Mouse (Mus musculus): ENCODE results near the gene Hist1h2ad.
"Not testable (repeated sequence)": the region's sequence is repeated elsewhere in the genome, so short reads cannot be mapped to it uniquely, and the experiment has no call there.

The Hist1h2ad gene

DNA sequence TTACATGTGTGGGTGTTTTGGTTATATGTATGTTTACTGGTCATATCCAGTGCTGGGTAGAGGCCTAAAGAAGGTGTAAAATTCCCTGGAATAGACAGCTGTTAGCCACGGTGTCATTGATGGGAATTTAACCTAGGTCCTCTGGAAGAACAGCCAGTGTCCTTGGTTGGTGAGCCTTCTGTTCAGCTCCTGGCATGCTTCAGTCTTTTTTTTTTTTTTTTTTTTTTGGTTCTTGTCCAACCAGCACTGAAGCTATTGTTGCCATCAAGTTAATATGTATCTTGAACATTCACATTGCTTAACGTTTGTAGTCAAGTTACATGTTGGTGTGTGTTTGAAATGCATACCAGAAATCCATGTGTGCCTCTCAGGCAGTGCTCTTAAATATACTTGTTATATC is 9.7 kb upstream of the Hist1h2ad start:
- DNase-seq (ENCODE audit: low spot score): no peak

DNA sequence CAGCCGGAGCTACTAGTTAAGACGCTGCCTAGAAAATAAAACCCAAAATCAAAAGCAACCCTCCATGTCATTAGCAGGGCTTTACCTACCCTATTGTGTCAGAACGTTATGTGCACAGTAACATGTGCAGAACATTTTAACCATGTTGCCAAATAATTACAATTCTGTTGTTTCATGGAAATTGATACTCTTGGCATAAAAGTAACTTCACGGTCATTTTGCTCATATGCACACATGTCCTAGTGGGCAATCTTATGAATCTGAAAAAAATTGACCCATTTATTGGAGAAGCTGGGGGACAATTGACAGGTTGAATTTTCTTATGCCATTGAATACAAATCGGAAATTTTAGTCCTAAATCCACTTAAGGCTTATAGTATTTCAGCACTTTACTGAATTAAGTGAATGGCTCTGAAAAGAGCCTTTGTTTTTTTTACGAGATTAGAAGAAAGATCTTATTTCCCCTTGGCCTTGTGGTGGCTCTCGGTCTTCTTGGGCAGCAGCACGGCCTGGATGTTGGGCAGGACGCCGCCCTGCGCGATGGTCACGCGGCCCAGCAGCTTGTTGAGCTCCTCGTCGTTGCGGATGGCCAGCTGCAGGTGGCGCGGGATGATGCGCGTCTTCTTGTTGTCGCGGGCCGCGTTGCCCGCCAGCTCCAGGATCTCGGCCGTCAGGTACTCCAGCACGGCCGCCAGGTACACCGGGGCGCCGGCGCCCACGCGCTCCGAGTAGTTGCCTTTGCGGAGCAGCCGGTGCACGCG is 3.7 kb upstream of the Hist1h2ad start:
- not testable (repeated sequence) for DNase-seq (ENCODE audit: low spot score)

DNA sequence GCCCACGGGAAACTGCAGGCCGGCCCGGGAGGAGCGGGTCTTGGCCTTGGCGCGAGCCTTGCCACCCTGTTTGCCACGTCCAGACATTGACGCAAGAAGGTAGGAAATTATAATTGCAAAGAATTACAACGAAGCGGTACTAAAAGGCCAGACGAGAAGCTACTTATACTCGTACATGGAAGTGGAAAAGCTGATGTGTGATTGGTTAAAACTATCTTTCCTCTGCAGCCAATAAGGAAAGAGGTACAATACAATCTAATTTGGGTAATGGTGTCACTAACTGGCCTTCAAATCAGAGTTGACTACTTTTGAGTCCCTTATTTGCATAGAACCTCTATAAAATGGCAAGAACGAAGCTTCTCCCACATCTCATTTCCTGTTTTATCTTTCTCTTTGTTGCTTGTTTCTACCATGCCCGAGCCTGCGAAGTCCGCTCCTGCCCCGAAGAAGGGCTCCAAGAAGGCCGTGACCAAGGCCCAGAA is 3.1 kb upstream of the Hist1h2ad start, which contains the start of the genes Hist1h2ae and Hist1h2bg:
TSS of gene Hist1h2ae (minus strand) at position 199 of the 482 bp plus-strand sequence.
TSS of gene Hist1h2bg (plus strand) at position 375 of the 482 bp plus-strand sequence.
- DNase-seq (ENCODE audit: low spot score): peak; percentile 93

DNA sequence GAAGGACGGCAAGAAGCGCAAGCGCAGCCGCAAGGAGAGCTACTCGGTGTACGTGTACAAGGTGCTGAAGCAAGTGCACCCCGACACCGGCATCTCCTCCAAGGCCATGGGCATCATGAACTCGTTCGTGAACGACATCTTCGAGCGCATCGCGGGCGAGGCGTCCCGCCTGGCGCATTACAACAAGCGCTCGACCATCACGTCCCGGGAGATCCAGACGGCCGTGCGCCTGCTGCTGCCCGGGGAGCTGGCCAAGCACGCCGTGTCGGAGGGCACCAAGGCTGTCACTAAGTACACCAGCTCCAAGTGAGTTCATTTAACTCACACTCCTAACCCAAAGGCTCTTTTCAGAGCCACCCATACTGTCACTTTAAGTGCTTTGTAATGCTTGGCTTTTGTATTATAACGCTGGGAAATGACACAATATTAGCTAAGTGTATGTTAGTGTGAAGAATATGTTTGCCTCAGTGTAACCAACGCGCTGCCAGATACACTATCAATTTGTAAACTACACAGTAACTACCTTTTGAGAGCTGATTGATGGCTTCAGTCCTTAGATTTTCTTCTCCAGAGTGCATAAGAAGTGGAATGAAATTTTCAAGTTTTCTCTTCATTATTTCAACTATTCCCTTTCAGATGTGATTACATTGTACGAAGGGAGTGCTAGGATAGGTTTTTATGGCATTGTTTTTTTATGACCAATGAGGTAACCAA is 2.5 kb upstream of the Hist1h2ad start:
- not testable (repeated sequence) for DNase-seq (ENCODE audit: low spot score)

DNA sequence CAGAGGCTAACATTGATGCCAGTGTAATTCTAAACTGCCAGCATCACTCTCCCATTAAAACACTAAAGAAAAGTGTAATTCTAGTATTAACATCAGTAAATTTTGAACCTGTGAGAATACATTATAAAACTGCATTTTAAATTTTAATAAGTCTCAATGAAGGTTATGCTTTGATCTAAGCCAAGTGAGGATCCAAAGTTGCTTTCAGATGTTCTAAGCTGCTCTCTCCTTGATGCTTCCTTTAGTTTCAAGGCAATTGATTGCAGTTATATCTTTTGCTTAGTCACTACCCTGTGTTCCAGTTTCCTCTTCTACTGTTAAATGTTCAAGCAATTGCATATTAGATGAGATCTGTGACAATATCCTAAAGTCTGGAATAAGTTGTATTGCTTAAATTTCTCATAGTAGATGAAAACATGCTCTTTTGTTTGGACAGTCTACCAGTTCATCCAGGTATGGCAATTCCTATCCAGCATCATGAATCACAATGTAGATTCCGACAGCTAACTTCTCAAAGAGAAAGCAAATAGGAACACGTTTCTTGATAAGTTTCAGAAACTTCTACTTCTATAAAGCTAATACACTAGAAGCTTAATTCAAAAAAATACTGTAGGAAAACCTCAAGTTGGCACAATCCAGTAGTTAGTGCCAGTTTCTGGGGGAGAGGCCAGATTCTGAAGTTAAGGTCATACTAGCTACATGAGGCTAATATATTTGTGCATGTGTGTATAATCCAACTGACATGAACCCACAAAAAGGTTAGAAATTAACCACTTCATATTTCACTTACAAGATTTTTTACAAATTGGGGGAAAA is 1.8 kb upstream of the Hist1h2ad start:
- DNase-seq (ENCODE audit: low spot score): peak; percentile 44

DNA sequence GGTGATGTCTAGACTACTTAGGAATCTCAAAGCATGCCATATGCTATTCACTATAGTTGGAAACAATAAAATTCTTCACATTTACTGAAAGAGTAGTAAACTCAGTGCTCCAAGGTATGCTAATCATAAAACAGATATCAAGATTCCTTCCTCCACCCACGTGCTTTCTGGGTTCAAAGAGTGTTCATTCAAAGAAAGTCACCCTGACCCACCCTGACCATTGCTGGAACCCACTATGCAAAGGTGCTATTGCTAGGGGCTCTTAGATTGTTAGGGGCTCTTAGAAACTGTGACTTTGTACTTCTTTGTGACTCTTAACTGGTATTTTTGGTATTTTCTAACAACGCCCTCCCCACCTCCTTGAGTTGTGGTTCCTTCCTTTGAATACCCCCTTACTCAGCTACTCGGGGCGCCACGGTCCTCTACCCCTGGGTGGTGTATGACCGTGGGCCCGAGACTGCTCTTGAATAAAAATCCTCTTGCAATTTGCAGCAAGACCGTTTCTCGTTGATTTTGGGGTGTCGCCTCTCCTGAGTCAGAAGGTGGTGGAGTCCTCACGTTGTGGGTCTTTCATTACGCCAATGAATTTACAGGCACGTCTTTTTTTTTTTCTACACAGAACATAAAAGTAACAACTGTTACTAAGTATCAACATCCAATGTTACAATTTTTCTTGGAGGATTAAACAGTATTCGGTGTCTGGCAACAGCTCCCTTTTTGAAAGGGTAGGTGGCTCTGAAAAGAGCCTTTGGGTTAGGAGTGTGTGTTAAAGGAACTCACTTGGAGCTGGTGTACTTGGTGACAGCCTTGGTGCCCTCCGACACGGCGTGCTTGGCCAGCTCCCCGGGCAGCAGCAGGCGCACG is 915 bp upstream of the Hist1h2ad start:
- not testable (repeated sequence) for DNase-seq (ENCODE audit: low spot score)

DNA sequence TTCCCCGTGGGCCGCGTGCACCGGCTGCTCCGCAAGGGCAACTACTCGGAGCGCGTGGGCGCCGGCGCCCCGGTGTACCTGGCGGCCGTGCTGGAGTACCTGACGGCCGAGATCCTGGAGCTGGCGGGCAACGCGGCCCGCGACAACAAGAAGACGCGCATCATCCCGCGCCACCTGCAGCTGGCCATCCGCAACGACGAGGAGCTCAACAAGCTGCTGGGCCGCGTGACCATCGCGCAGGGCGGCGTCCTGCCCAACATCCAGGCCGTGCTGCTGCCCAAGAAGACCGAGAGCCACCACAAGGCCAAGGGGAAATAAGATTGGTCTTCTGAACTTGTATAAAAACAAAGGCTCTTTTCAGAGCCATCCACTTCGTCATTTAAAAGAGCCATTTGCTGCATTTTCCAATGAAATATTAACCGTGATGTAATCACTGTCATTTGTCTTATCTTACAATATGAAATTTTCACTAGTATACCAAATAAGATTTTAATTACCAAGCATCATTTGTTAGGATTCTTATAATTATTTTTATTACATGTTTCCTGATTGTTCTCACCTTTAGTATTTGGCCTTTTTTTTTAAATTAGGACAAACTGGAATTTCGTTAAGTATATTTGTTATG is 477 bp downstream of the Hist1h2ad start:
- not testable (repeated sequence) for DNase-seq (ENCODE audit: low spot score)

DNA sequence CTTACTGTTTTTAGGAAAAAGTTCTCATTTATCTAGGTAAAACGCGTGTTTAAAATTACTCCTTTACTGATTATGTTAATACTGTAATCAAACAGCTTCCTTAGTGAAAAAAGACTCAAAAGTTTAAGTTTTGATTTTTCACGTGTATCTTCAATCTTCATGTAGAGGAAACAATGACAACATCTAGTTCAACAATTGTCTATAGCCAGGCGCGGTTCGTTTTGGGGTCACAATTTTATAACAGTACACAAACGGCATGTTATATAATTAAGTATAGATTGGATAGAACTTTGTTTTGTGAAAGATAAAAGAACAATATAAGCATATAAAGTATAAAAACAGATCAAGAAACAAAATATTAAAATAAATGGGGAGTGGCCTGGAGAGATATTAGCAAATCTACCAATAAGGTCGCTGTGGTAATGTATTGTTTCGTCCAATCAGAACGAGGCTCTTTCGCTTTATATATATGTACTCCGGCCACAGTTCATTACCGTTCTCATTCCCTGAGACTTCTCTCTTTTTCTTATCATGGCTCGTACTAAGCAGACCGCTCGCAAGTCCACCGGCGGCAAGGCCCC is 1.2 kb downstream of the Hist1h2ad start, which contains the start of gene Hist1h3d:
TSS of gene Hist1h3d (plus strand) at position 493 of the 581 bp plus-strand sequence.
- DNase-seq (ENCODE audit: low spot score): peak; percentile 83

DNA sequence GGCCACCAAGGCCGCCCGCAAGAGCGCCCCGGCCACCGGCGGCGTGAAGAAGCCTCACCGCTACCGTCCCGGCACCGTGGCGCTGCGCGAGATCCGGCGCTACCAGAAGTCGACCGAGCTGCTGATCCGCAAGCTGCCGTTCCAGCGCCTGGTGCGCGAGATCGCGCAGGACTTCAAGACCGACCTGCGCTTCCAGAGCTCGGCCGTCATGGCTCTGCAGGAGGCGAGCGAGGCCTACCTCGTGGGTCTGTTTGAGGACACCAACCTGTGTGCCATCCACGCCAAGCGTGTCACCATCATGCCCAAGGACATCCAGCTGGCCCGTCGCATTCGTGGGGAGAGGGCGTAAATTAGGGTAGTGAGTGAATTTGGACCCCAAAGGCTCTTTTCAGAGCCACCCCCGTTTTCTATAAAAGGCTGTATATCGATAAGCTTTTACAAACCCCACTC is 1.7 kb downstream of the Hist1h2ad start:
- not testable (repeated sequence) for DNase-seq (ENCODE audit: low spot score)

DNA sequence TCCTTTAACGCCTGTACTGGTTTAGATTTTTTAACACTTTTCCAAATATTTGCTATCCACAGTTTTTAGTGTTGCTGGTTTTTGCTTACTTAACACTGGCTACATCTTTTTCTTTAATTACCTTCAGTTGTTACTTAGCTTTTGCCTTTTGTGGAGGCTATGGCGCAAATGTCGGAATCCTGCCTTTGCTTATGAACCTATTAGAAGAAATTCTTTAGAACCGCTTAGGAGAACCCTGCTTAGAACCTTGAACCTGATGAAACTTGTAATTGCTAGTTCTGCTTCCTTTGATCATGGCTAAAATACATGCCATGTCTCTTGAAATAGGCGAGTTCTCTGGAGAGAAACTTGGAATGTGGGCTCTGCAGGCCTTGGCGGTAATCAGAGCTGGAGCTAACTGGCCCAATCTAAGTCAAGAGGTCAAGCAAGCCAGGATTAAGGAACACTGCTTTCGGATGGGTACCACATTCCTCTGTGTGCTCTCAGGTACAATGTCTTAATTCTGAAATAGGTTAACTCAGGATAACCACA is 2.2 kb downstream of the Hist1h2ad start:
- DNase-seq (ENCODE audit: low spot score): no peak

DNA sequence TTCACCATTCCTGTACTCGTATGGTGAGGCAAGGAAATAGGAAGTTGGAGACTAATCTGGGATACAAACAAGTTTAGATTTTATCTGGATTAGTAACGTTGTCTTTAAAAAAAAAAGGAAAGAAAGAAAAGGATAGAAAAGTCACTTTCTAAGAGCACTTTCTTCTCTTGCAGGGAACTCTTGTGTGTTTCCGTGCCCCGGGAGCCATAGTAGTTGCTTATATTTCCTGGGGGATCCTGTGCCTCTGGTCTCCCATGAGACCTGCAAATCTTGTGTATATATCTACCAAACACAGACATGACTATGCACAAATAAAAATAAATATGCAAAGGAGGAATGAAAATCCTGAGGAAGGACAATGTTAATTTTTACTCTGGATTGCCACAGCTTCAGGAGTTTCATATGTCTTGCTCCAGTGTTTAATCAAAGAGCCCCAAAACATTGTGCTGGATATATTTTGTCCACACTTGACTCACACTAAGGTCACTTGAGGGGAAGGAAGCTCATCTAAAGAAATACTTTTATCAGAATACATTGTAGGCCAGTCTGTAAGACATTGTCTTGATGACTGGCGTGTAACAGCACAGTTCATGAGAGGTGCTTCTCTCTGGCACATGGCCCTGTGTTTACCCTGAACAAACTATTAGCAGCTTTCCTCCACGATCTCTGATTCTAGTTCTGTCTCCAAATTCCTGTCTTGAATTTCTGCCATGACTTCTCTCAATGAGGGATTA is 2.9 kb downstream of the Hist1h2ad start:
- DNase-seq (ENCODE audit: low spot score): no peak

DNA sequence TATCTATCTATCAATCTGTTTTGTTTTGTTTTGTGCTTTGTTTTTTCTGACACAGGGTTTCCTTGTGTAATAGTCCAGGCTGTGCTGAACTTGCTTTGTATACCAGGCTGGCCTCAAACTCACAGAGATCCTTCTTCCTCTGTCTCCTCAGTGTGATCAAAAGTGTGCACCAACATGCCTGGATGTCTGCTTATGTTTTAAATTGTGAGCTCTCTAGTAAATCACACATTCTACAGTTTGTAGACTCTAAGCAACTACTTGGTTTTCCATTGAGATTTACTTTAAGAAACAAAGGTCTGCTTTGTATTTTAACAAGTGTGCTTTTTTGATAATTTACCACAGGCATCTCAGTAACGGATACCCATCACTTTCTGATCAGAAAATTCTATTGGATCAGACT is 3.7 kb downstream of the Hist1h2ad start:
- no peak for DNase-seq (ENCODE audit: low spot score)

DNA sequence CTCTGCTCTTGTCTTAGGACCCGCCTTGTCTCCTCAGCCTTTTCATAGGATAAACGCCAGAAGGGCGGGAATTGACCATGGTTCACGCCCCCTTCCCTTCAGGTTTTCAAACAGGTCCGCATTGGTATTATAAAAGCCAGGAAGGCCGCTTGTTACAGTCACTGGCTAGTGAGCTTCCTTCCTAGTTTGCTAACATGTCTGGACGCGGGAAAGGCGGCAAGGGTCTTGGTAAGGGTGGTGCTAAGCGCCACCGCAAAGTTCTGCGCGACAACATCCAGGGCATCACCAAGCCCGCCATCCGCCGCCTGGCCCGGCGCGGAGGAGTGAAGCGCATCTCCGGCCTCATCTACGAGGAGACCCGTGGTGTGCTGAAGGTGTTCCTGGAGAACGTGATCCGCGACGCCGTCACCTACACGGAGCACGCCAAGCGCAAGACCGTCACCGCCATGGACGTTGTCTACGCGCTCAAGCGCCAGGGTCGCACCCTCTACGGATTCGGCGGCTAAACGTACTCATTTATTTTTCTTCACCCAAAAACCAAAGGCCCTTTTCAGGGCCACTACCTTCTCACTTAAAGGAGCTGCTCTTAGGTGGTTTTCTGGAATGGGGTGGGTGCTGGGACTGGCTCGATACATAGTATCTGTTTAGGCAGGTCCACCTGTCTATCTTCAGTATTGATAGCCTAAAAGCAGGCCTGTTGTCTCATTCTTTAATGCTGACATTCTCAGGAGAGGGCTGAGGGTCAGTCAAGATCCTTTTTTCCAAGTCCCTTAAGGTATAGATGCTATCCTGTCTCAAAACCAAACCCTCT is 7.4 kb downstream of the Hist1h2ad start, which contains the start of gene Hist1h4d:
TSS of gene Hist1h4d (plus strand) at position 191 of the 811 bp plus-strand sequence.
- peak; percentile 99 for DNase-seq (ENCODE audit: low spot score)

DNA sequence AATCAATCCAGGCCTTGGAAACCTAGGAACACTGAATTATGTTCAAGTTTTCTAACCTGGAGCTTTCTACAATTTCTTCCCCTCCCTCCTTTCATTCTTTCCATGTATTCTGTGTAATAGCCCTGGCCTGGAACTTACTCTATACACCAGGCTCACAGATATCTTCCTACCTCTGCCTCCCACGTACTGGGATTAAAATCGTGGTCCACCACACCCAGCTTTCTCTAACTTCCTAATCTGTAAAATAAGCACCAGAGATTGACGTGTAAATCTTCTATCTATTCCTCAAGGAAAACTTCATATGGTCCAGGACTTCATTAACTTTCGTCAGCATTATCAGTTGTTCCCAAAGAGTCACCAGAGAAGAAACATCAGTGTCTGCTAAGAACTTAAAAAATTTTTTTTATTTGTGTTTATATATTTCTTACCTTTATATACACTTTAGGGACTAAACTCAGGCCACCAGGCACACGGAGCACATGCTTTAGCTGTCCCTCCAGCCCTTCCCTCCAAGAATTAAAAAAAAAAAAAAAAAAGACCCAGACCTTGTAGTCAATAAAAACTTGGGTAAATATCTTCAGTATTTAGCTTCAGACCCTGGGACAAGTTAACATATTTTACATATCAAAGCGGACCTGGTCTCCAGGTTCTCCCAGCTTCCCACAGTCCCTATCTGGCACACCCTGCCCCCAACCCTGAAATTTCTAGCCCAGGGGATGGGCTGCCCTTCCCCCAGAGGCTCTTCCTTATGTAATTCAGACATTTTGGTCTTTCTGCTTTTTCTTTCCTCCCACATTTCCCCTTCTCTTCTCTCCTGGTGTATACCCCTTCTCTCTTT is 8.3 kb downstream of the Hist1h2ad start:
- DNase-seq (ENCODE audit: low spot score): peak; percentile 52

DNA sequence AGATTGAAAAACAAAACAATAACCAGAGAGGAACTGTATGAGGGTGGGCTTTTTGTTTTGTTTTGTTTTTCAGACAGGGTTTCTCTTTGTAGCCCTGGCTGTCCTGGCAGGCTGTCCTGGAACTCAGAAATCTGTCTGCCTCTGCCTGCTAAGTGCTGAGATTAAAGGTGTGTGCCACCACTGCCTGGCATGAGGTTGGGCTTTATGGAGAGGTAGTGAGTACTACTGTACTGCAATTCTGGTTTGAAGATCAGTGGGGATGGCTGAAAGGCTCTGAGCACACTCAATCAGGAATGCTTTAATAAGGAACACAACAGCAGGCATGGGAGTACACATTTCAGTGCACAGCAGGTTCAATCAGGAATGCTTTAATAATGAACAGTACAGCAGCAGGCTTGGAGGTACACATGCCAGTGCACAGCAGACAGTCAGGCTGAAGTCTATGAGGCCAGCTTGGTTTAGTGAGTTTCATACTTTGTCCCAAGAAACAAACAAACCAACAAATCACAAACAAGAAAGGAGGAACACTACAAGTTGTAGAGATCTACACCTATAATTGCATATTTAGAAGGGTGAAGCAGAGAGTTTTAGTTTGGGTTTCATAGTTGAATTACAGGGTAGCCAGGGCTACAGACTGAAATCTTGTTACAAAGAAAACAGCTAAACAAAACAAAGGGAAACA is 9.3 kb downstream of the Hist1h2ad start:
- peak; percentile 47 for DNase-seq (ENCODE audit: low spot score)

DNA sequence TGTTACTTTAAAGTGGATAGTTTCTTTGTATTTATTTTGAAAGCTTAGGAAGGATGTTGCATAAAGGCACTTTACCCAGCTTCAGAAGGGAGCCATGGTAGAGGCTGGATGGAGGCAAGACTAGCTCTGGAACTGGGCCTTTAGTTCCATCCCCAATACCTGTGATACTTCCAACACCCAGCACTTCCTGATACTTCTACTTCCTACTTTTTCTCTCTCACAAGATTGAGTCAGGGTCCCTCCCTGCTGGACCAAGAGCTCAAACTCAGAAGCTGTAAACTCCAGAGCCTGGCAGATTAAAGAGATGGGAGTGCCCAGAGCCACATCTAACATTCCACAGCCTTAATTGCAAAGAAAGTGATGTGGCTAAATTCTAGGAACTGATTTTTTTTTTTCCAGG is 10.2 kb downstream of the Hist1h2ad start:
- DNase-seq (ENCODE audit: low spot score): peak; percentile 45

DNA sequence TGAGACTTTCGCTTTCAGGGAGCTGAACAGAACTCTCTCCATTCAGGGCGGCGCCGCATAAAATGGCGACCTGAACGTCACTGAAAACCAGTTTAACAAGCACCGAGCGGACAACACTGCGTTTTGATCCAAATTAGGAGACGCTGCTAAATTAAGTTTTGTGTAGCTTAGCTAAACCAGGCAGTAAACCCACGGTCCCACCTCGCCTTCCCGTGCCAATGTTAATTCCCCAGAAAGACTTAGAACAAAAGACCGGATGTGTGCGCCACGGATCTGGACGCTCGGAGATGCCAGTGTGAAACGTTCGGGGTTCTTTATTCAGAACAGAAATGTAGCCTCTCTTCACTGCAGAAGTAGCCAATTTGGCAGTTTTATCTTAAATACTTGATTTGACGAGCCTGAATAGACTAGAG is 10.9 kb downstream of the Hist1h2ad start:
- DNase-seq (ENCODE audit: low spot score): peak; percentile 75

Measured in adipocyte (in vitro differentiated cells).